Mouse (Mus musculus) duodenum, adult 2 months (tissue): ENCODE measurements around the gene D11Wsu47e. TPM values are rescaled to one million over a fixed set of nuclear protein-coding genes. Genes with fewer than 3 reads are reported as not detected.

Experiments
- polyA plus RNA-seq: library from polyadenylated mRNA; depleted of rRNA; stranded (reverse); fragments of >200 nt; gene quantifications from 2 replicates; pipeline ENCODE4 v1.2.3, GENCODE M21; 2012; ENCODE audit warnings: low replicate concordance; rRNA removed

D11Wsu47e gene
- 2.1 and 2.4 TPM in 2 replicates for polyA plus RNA-seq

DNA sequence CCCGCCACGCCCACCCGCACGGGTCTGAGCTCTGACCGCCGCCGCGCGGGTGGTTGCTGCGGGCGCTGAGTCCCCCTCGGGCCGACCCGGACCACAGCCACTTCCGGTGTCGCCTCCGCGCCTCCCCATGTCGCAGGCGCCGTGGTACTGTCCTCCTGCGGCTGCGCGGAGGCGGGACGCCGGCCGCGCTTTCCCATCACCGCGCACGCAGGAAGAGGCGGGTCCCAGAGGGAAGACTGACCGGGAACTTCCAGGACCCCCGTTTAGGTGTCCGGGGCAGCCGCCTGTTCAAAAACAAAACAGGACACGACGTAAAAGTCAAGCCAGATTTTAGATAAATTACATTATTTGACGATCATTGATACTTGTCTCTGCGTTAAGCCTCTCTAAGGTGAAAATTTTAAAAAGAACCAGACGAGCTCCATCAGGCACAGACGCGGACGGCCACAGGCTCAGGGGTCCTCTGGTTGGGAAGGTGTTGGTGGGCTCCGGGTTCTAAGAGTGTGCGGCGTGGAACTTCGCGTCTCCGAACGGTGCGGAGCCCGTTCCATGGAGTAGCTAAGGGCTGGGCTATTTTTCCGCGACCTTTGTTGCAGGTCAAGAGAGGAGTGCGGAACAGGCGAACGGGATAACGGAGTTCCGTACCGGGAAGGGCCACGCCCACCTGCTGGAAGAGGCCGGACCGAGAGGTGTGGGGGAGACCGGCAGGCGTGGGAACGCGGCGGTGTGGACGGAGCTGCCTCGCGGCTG lies at the start of gene D11Wsu47e, which contains the start of gene Fam104a:
TSS of gene D11Wsu47e (plus strand) at position 456 of the 750 bp plus-strand sequence.
TSS of gene Fam104a (minus strand) at position 199 of the 750 bp plus-strand sequence.

DNA sequence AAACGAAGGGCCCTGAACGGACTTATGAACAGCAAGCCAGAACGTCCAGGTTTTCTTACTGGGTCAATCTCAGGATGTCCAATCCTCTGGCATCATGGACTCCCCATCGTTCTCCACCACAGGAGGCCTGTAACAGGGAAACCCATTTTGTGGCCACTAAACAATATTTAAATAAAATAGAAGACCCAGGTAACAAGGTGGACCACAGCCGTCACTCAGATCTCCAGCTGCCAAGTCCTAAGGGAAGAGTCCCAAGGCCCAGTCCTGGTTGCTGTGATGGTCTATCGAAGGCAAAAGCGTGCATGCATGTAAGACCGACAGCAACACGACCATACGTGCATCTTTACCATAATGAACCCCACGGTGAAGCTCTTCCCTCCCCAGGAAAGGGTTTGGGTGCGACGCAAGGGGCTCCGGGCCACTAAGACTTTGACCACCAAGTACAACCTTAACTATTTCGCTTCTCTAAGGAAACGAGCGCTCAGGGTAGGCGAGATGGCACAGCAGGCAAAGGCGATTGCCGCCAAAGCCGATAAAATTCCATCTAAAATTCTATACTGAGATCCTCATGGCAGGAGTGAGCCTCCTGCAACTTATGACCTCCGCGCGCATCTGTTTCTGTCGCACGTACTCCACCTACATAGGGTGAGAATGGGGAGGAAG lies 35.4 kb upstream of the D11Wsu47e start, which contains the start of gene Cog1:
TSS of gene Cog1 (plus strand) at position 480 of the 663 bp plus-strand sequence.

DNA sequence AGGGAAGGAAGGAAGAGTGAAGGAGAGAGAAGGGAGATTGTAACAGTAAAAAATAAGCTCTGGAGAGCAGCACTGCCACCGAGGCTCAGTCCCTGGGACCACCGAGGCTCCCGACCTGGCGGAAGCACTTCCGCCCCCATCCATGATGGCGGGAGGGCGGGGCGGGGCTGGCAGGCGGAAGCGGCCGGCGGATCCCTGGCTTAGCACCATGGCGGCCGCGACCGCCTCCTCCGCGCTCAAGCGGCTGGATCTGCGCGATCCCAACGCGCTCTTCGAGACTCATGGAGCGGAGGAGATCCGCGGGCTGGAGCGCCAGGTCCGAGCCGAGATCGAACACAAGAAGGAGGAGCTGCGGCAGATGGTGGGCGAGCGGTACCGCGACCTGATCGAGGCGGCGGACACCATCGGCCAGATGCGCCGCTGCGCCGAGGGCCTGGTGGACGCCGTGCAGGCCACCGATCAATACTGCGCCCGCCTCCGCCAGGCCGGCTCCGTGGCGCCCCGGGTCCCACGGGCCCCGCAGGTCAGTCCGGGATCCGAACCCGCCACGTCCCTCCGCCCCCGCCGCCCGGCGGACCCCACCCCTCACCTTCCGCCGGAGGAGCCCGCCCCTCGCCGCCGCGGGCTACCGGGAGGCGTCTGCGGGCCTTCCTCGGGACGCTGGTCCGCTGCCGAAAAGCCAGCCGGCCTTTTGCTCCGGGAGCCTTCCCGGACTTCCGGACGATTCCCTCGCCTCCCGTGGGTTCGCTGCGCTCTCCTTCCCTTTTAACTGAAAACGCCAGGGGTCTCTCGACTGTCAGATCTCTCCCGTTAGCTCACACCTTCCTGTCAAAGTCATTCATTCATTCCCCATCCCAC lies 34.6 kb upstream of the D11Wsu47e start, which contains the start of gene Slc39a11:
TSS of gene Slc39a11 (minus strand) at position 727 of the 858 bp plus-strand sequence.

DNA sequence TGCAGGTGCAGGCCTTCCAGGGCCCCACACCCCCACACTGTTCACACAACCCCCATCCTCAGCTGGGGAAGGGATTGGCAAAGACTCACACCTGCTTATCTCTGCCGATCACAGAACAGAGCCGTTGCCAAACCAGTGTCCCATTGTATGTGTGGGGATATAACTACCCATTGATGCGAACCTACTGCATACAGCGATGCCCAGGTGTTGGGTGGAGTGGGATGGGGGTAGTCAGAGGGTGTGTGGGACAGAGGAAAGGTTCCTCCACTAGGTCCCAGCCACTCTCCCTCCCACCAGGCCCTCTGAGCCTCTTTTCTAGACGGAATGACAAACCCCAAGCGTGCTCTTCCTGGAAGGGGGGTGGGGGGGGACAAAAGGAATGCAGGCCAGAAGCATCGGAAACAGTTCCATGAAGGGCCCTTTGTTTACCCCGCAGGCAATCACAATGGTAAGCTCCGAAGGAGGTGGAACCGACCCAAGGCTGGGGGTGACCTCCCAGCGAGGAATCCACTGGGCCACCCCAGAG lies 25.6 kb downstream of the D11Wsu47e start, which contains the start of gene Cpsf4l:
TSS of gene Cpsf4l (minus strand) at position 287 of the 526 bp plus-strand sequence.

Other genes starting within 250 kb of the D11Wsu47e start
- gene Sstr2, start 65.1 kb upstream of the D11Wsu47e start, polyA plus RNA-seq, result 0.40 and 1.5 TPM in 2 replicates
- 40.2 and 45.0 TPM in 2 replicates for gene Cog1, start 35.2 kb upstream of the D11Wsu47e start, polyA plus RNA-seq
- 46.2 and 59.4 TPM in 2 replicates for gene Slc39a11, start 34.3 kb upstream of the D11Wsu47e start, polyA plus RNA-seq
- 39.0 and 50.2 TPM in 2 replicates for gene Fam104a, start 257 bp upstream of the D11Wsu47e start, polyA plus RNA-seq
- gene Cpsf4l, start 25.6 kb downstream of the D11Wsu47e start, polyA plus RNA-seq, result not detected in 2 replicates
- 37.4 and 41.7 TPM in 2 replicates for gene Cdc42ep4, start 67.5 kb downstream of the D11Wsu47e start, polyA plus RNA-seq